Mouse (Mus musculus): Measurements from ENCODE around the gene Ntm. TPM values are rescaled to one million over a fixed set of nuclear protein-coding genes. Genes with fewer than 3 reads are reported as not detected.

The Ntm gene
- polyA plus RNA-seq, 1 experiment: 5.4 TPM

GRCm38 (mm10) chr9:29765990-29766980, 196.7 kb downstream of the Ntm start:
- Histone ChIP-seq H3K4me3 (ENCODE audit: control insufficient read depth, low read depth, low read length) (no peak overlapping the region), H3K4me1 (ENCODE audit: control insufficient read depth, insufficient read depth, low read length) (peaks cover 4% of the 10 kb centered on the region), H3K36me3 (ENCODE audit: control insufficient read depth, insufficient read depth, low read length) (no peaks in the 10 kb centered on the region), H3K27me3 (ENCODE audit: control insufficient read depth, insufficient read depth, low read length) (no peaks in the 10 kb centered on the region), H3K27ac (ENCODE audit: control insufficient read depth, insufficient read depth, low read depth, low read length) (no peak overlapping the region)
- no peak for TF ChIP-seq CTCF (IDR thresholded peaks at IDR 0.05; ENCODE audit: control insufficient read depth, insufficient read depth, insufficient replicate concordance, low read depth, low read length)
- no peak for TF ChIP-seq POLR2A (IDR thresholded peaks at IDR 0.05; ENCODE audit: control insufficient read depth, low read depth, low read length)

- Histone ChIP-seq H3K27ac (ENCODE audit: control insufficient read depth, insufficient read depth, low read depth, low read length) (no peak overlapping the region), H3K36me3 (ENCODE audit: control insufficient read depth, insufficient read depth, low read length) (no peaks in the 10 kb centered on the region), H3K27me3 (ENCODE audit: control insufficient read depth, insufficient read depth, low read length) (no peaks in the 10 kb centered on the region), H3K4me3 (ENCODE audit: control insufficient read depth, low read depth, low read length) (no peak overlapping the region), H3K4me1 (ENCODE audit: control insufficient read depth, insufficient read depth, low read length) (no peaks in the 10 kb centered on the region)
- TF ChIP-seq POLR2A (IDR thresholded peaks at IDR 0.05; ENCODE audit: control insufficient read depth, low read depth, low read length): no peak
- TF ChIP-seq CTCF (IDR thresholded peaks at IDR 0.05; ENCODE audit: control insufficient read depth, insufficient read depth, insufficient replicate concordance, low read depth, low read length): no peak
Measured at GRCm38 (mm10) chr9:29763338-29763737, 199.6 kb downstream of the Ntm start.

DNA sequence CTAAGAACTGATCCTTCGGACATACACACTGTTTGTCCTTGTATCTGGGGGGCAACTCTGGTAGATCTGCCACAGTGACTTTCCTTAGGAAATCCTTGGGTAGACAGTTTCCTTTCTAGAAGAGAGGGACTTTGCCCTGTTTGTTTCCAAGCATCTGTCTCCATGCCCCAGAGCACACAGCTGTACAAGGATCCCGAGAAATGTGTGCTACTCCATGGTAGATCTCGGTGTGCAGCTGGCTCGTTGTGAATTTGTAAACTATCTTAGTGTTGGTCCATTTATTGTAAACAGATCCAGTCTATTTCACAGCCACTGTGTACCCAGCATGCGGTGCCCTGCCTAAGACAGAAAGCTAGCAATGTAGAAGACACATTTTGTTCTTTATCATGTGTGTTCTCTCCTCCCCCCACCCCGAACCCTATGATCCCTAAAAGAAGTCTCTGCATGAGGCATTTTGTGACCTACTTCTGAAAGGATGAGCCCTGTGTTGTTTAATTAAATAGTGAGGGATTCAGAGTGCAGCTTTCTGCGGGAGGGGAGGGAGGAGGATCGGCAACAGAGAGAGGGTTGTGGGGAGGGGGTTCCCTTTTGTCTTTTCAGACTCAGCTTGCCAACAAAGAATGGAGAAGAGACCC, 200.9 kb downstream of the Ntm start:
- no peaks in the 10 kb centered on the region for H3K36me3 ChIP-seq (ENCODE audit: control insufficient read depth, insufficient read depth, low read length)
- no peak overlapping the region for H3K4me3 ChIP-seq (ENCODE audit: control insufficient read depth, low read depth, low read length)
- no peak for TF ChIP-seq CTCF (IDR thresholded peaks at IDR 0.05; ENCODE audit: control insufficient read depth, insufficient read depth, insufficient replicate concordance, low read depth, low read length)
- no peak for TF ChIP-seq POLR2A (IDR thresholded peaks at IDR 0.05; ENCODE audit: control insufficient read depth, low read depth, low read length)
- no peaks in the 10 kb centered on the region for H3K4me1 ChIP-seq (ENCODE audit: control insufficient read depth, insufficient read depth, low read length)
- H3K27me3 ChIP-seq (ENCODE audit: control insufficient read depth, insufficient read depth, low read length): no peaks in the 10 kb centered on the region
- no peak overlapping the region for H3K27ac ChIP-seq (ENCODE audit: control insufficient read depth, insufficient read depth, low read depth, low read length)

- no peaks in the 10 kb centered on the region for H3K36me3 ChIP-seq (ENCODE audit: control insufficient read depth, insufficient read depth, low read length)
- TF ChIP-seq CTCF (IDR thresholded peaks at IDR 0.05; ENCODE audit: control insufficient read depth, insufficient read depth, insufficient replicate concordance, low read depth, low read length) (no peak), POLR2A (IDR thresholded peaks at IDR 0.05; ENCODE audit: control insufficient read depth, low read depth, low read length) (no peak)
- H3K4me1 ChIP-seq (ENCODE audit: control insufficient read depth, insufficient read depth, low read length): no peaks in the 10 kb centered on the region
- H3K27ac ChIP-seq (ENCODE audit: control insufficient read depth, insufficient read depth, low read depth, low read length): no peak overlapping the region
- H3K27me3 ChIP-seq (ENCODE audit: control insufficient read depth, insufficient read depth, low read length): no peaks in the 10 kb centered on the region
- no peak overlapping the region for H3K4me3 ChIP-seq (ENCODE audit: control insufficient read depth, low read depth, low read length)
Measured at GRCm38 (mm10) chr9:29761511-29761910, 201.4 kb downstream of the Ntm start.

GRCm38 (mm10) chr9:29759940-29760339, 203.0 kb downstream of the Ntm start:
- Histone ChIP-seq H3K27me3 (ENCODE audit: control insufficient read depth, insufficient read depth, low read length) (no peaks in the 10 kb centered on the region), H3K4me1 (ENCODE audit: control insufficient read depth, insufficient read depth, low read length) (no peaks in the 10 kb centered on the region), H3K27ac (ENCODE audit: control insufficient read depth, insufficient read depth, low read depth, low read length) (no peak overlapping the region), H3K4me3 (ENCODE audit: control insufficient read depth, low read depth, low read length) (no peak overlapping the region), H3K36me3 (ENCODE audit: control insufficient read depth, insufficient read depth, low read length) (no peaks in the 10 kb centered on the region)
- TF ChIP-seq POLR2A (IDR thresholded peaks at IDR 0.05; ENCODE audit: control insufficient read depth, low read depth, low read length) (no peak), CTCF (IDR thresholded peaks at IDR 0.05; ENCODE audit: control insufficient read depth, insufficient read depth, insufficient replicate concordance, low read depth, low read length) (no peak)

DNA sequence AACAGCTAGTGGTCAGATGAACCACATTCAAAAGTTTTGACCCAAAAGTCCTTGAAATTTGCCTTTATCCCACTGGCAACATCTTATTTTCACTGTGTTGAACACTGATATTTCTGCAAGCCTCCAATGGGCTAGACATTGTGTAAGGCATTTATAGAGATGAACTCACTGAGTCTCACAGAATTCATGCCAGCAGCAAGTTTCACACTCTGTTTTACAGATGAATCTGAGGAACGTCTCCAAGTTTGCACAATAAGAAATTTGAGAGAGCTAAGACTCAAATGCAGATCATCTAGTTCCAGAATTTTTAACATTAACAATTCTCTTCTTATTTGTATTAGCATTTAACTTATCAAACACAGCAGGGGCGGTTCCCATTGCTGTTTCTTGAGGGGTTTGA, 203.9 kb downstream of the Ntm start:
- no peak for TF ChIP-seq POLR2A (IDR thresholded peaks at IDR 0.05; ENCODE audit: control insufficient read depth, low read depth, low read length)
- TF ChIP-seq CTCF (IDR thresholded peaks at IDR 0.05; ENCODE audit: control insufficient read depth, insufficient read depth, insufficient replicate concordance, low read depth, low read length): no peak
- Histone ChIP-seq H3K4me3 (ENCODE audit: control insufficient read depth, low read depth, low read length) (no peak overlapping the region), H3K27ac (ENCODE audit: control insufficient read depth, insufficient read depth, low read depth, low read length) (no peak overlapping the region), H3K36me3 (ENCODE audit: control insufficient read depth, insufficient read depth, low read length) (no peaks in the 10 kb centered on the region), H3K4me1 (ENCODE audit: control insufficient read depth, insufficient read depth, low read length) (no peaks in the 10 kb centered on the region), H3K27me3 (ENCODE audit: control insufficient read depth, insufficient read depth, low read length) (no peaks in the 10 kb centered on the region)

DNA sequence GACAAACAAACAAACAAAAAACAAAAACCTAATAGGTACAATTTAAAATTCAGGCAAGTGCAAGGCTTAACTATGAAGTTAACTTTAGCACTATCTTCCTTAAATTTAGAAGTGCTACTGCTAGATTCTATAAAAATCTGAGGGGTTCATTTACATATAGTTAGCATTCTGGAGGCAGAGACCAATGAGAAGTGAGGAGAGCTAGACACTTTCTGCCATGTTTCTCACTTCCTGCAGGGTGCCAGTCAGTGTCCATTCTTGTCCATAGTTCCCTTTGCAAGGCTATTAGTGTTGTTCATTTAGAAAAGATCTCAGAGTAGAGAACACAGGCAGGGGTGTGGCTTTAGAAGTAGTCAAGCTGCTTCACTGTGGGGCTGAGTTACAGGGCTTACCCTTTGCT, 208.6 kb downstream of the Ntm start:
- TF ChIP-seq POLR2A (IDR thresholded peaks at IDR 0.05; ENCODE audit: control insufficient read depth, low read depth, low read length): no peak
- TF ChIP-seq CTCF (IDR thresholded peaks at IDR 0.05; ENCODE audit: control insufficient read depth, insufficient read depth, insufficient replicate concordance, low read depth, low read length): no peak
- peaks cover 8% of the 10 kb centered on the region for H3K4me1 ChIP-seq (ENCODE audit: control insufficient read depth, insufficient read depth, low read length)
- no peaks in the 10 kb centered on the region for H3K27me3 ChIP-seq (ENCODE audit: control insufficient read depth, insufficient read depth, low read length)
- no peak overlapping the region for H3K27ac ChIP-seq (ENCODE audit: control insufficient read depth, insufficient read depth, low read depth, low read length)
- H3K36me3 ChIP-seq (ENCODE audit: control insufficient read depth, insufficient read depth, low read length): no peaks in the 10 kb centered on the region
- no peak overlapping the region for H3K4me3 ChIP-seq (ENCODE audit: control insufficient read depth, low read depth, low read length)
